Mouse (Mus musculus): ENCODE measurements at regions not wholly inside any gene's neighbourhood (a gene's known extent, or its start where the extent isn't known, plus 50 kb on each side); places are given as distances from the start of the nearest gene placed in this dataset.
"Not testable (repeated sequence)": the region's sequence is repeated elsewhere in the genome, so short reads cannot be mapped to it uniquely, and the experiment has no call there.

DNA sequence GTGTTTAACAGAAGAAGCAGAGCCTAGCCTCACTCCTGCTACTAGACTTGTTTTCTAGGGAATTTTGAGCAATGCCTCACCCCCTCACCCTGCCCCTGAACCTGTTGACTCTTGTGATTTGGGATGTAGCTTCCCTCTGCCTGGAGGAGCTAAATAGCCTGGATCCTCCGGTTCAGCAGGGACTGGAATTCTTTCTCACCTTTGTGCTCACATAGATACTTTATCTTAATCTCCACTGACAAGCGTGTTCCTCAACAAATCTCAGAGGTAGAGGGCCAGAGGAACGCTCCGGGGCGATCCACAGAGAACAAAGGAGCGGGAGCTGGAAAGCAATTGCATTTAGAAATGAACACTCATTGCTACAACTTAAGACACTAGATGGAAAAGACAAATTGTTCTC lies 85.6 kb upstream of the Usp25 start:
- Histone ChIP-seq H3K4me1 (replicated peaks; ENCODE audit: insufficient read depth, low read length) (no peaks in the 10 kb centered on the region), H3K9me3 (replicated peaks; ENCODE audit: low read length) (no peaks in the 10 kb centered on the region), H3K4me3 (replicated peaks; ENCODE audit: low read depth, low read length) (no peak overlapping the region), H3K36me3 (ENCODE audit: insufficient read depth, low read length) (no peaks in the 10 kb centered on the region), H3K27me3 (ENCODE audit: insufficient read depth, low read length) (no peaks in the 10 kb centered on the region), H3K4me2 (ENCODE audit: low read length) (no peak overlapping the region), H3K9ac (ENCODE audit: low read depth, low read length) (no peak overlapping the region), H3K27ac (no peak overlapping the region)
- WGBS = 71% methylated on average over 6 of the region's 6 CpGs
- no peak for DNase-seq (ENCODE audit: low spot score)
- no peak for TF ChIP-seq CTCF (IDR thresholded peaks at IDR 0.05; ENCODE audit: low read depth)
- ATAC-seq (replicated peaks; ENCODE audit: low FRiP score, low read depth) = no peak

DNA sequence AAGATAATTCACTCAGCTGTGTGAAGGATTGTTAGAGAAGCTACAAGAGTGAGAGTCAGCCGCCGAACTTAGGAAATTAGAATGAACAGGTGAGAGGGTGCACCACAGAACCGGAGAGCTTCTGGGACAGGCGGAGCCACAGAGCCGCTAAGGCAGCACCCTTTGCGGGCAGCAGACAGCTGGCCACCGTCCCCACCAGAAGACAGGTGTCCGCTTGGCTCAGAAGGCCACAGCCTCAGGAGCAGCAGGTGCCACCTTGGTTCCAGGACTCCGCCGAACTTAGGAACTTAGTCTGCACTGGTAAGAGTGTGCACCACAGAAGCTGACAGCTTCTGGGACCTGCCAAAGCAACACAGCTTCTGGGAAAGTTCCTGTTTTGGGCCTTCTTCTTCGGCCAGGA lies 93.4 kb upstream of the Usp25 start:
- not testable (repeated sequence) for H3K4me1 ChIP-seq (replicated peaks; ENCODE audit: insufficient read depth, low read length); H3K9ac ChIP-seq (ENCODE audit: low read depth, low read length); H3K4me3 ChIP-seq (replicated peaks; ENCODE audit: low read depth, low read length); H3K36me3 ChIP-seq (ENCODE audit: insufficient read depth, low read length); ATAC-seq (replicated peaks; ENCODE audit: low FRiP score, low read depth); DNase-seq (ENCODE audit: low spot score); H3K9me3 ChIP-seq (replicated peaks; ENCODE audit: low read length); H3K27ac ChIP-seq; H3K27me3 ChIP-seq (ENCODE audit: insufficient read depth, low read length); H3K4me2 ChIP-seq (ENCODE audit: low read length)
- 92% methylated on average over 11 of the region's 11 CpGs for WGBS

DNA sequence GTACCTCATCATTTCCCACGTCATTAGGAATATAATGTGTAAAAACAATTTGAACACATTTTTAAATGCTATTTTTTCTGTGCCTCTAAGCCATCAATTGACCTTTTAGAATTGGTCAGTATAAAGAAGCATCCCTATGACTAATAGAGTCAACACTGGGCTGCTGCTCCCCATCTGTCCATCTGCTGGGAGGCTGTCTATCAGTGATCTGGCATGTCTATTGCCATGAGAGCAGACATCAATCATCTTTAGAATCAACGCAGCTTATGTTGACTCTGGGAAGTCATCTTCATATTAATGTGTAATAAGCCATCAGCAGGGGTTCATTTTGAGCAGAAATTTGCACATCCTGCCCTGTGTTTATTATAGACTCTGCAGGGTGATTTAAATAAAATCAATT lies 94.9 kb upstream of the Usp25 start:
- 83% methylated on average over 2 of the region's 2 CpGs for WGBS
- Histone ChIP-seq H3K4me3 (replicated peaks; ENCODE audit: low read depth, low read length) (no peak overlapping the region), H3K4me2 (ENCODE audit: low read length) (no peak overlapping the region), H3K27ac (no peak overlapping the region), H3K9ac (ENCODE audit: low read depth, low read length) (no peak overlapping the region), H3K4me1 (replicated peaks; ENCODE audit: insufficient read depth, low read length) (no peaks in the 10 kb centered on the region), H3K36me3 (ENCODE audit: insufficient read depth, low read length) (no peaks in the 10 kb centered on the region), H3K9me3 (replicated peaks; ENCODE audit: low read length) (no peaks in the 10 kb centered on the region), H3K27me3 (ENCODE audit: insufficient read depth, low read length) (no peaks in the 10 kb centered on the region)
- TF ChIP-seq CTCF (IDR thresholded peaks at IDR 0.05; ENCODE audit: low read depth) = no peak
- DNase-seq (ENCODE audit: low spot score) = no peak
- ATAC-seq (replicated peaks; ENCODE audit: low FRiP score, low read depth) = no peak

DNA sequence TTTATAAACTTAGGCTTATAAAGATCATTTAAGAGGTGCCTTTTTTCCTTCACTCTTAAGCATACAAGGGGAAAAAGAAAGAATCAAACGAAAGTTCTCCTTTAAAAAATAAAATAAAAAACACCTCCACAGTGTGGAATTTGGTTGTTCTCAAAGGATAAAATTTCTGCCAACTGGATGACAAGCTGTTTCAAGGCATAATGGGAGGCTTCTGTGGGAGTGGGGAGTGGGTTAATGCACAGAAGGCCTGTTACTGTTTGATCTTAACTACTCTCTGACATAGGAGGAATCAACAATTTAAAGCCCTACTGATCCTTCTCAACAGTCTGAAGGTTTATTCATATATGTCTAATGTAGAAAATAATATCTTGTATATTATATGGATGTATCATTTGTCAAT lies 99.2 kb upstream of the Usp25 start:
- Histone ChIP-seq H3K27me3 (ENCODE audit: insufficient read depth, low read length) (no peaks in the 10 kb centered on the region), H3K9me3 (replicated peaks; ENCODE audit: low read length) (no peaks in the 10 kb centered on the region), H3K27ac (no peak overlapping the region), H3K36me3 (ENCODE audit: insufficient read depth, low read length) (no peaks in the 10 kb centered on the region), H3K4me1 (replicated peaks; ENCODE audit: insufficient read depth, low read length) (no peaks in the 10 kb centered on the region), H3K9ac (ENCODE audit: low read depth, low read length) (no peak overlapping the region), H3K4me2 (ENCODE audit: low read length) (no peak overlapping the region), H3K4me3 (replicated peaks; ENCODE audit: low read depth, low read length) (no peak overlapping the region)
- no peak for ATAC-seq (replicated peaks; ENCODE audit: low FRiP score, low read depth)
- TF ChIP-seq CTCF (IDR thresholded peaks at IDR 0.05; ENCODE audit: low read depth) = no peak
- no peak for DNase-seq (ENCODE audit: low spot score)
- 39% methylated on average over 1 of the region's 1 CpGs for WGBS

DNA sequence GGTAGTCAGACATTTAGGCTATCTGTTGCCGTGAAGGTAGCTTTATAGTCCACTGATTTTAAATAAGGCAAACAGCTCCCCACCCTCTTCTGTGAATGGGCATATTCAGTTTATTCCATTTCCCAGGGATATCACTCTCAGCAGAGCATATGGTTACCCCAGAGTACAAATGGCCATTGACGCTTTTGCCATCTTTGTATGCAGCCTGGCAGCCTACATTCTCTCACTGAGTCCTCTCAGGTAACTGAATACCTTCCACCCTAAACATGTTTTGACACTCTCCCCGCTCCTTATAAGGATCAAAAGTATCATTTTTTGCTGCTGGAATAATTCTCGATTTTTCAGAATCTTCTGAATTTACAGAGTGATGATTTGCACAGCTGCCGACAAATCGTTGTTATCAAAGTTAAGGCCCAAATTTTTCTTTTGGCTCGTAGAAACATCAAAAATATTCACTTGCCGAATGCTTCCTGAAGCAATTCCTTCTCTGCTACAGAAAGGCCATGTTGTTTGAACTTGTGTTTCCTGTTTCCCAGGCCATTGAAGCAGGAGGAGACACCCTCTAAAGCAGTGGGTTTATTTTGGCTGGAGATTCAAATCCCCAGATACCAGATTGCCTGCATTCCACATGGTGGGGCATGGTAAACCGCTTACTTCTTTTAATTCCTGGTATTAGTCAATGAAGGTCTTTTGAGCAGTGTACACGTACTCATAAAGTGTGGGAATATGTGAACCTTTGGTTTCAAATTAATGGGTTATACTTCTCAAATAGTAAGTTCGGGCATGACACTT lies 108.1 kb upstream of the Usp25 start:
- no peaks in the 10 kb centered on the region for H3K36me3 ChIP-seq (ENCODE audit: insufficient read depth, low read length)
- H3K4me2 ChIP-seq (ENCODE audit: low read length) = no peak overlapping the region
- WGBS = 65% methylated on average over 11 of the region's 11 CpGs
- no peak overlapping the region for H3K4me3 ChIP-seq (replicated peaks; ENCODE audit: low read depth, low read length)
- no peaks in the 10 kb centered on the region for H3K27me3 ChIP-seq (ENCODE audit: insufficient read depth, low read length)
- H3K4me1 ChIP-seq (replicated peaks; ENCODE audit: insufficient read depth, low read length) = no peaks in the 10 kb centered on the region
- no peak for ATAC-seq (replicated peaks; ENCODE audit: low FRiP score, low read depth)
- no peak overlapping the region for H3K27ac ChIP-seq
- peak; percentile 49 for DNase-seq (ENCODE audit: low spot score)
- no peaks in the 10 kb centered on the region for H3K9me3 ChIP-seq (replicated peaks; ENCODE audit: low read length)
- no peak overlapping the region for H3K9ac ChIP-seq (ENCODE audit: low read depth, low read length)
- TF ChIP-seq CTCF (IDR thresholded peaks at IDR 0.05; ENCODE audit: low read depth) = no peak

DNA sequence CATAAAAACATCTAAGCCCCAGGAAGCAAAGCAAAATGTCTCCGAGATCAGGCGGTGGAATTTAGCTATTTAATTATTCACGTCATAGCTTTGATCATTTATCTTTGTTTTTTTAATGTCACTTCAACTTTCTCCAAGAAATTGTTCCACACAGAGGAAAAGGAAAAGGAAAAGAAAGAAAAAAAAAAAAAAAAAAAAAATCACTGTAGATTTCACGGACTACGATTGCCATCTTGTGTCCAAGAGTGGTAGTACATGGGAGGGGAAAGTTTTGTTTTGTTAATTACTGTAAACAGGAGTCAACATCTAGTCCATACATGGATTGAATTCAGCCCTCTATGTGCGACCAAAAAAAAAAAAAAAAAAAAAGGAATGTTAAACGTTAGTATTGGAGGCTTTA lies 114.4 kb upstream of the Usp25 start:
- peak; percentile 81 for TF ChIP-seq CTCF (IDR thresholded peaks at IDR 0.05; ENCODE audit: low read depth)
- no peaks in the 10 kb centered on the region for H3K27me3 ChIP-seq (ENCODE audit: insufficient read depth, low read length)
- no peak overlapping the region for H3K27ac ChIP-seq
- no peaks in the 10 kb centered on the region for H3K9me3 ChIP-seq (replicated peaks; ENCODE audit: low read length)
- DNase-seq (ENCODE audit: low spot score) (peak; percentile 56), ATAC-seq (replicated peaks; ENCODE audit: low FRiP score, low read depth) (no peak)
- no peak overlapping the region for H3K4me2 ChIP-seq (ENCODE audit: low read length)
- H3K4me3 ChIP-seq (replicated peaks; ENCODE audit: low read depth, low read length) = no peak overlapping the region
- H3K36me3 ChIP-seq (ENCODE audit: insufficient read depth, low read length) = no peaks in the 10 kb centered on the region
- H3K9ac ChIP-seq (ENCODE audit: low read depth, low read length) = no peak overlapping the region
- no peaks in the 10 kb centered on the region; the same call in 1 of the 2 replicates for H3K4me1 ChIP-seq (replicated peaks; ENCODE audit: insufficient read depth, low read length)
- 8% methylated on average over 7 of the region's 7 CpGs for WGBS

DNA sequence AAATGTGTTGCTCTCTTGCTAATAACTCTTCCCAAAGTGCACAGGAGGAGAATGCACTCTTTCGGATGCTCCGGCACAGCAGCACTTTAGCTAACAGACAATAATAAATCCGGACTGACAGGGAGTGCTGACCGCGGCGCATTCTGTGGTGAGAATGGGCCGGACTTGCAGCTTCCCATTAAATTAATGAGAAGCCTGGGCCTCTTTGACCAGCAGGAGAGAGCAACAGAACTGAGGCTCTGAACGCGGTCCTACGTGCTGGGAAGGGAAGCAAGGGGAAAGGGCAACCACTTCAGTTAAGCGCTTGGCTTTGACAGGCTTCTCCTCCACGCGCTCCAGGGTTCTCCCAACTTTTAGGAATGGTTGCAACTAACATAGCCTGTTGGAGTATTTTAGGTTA lies 117.2 kb upstream of the Usp25 start:
- peak; percentile 57; the same call in 1 of the 2 replicates for ATAC-seq (replicated peaks; ENCODE audit: low FRiP score, low read depth)

More for the DNA sequence above, 117.2 kb upstream of the Usp25 start:
- DNase-seq (ENCODE audit: low spot score) = peak; percentile 73
- H3K9me3 ChIP-seq (replicated peaks; ENCODE audit: low read length) = no peaks in the 10 kb centered on the region
- no peak overlapping the region for H3K4me3 ChIP-seq (replicated peaks; ENCODE audit: low read depth, low read length)
- H3K4me2 ChIP-seq (ENCODE audit: low read length) = peak overlapping the region; percentile 47
- H3K9ac ChIP-seq (ENCODE audit: low read depth, low read length) = no peak overlapping the region
- no peaks in the 10 kb centered on the region for H3K36me3 ChIP-seq (ENCODE audit: insufficient read depth, low read length)
- H3K27ac ChIP-seq = no peak overlapping the region
- H3K4me1 ChIP-seq (replicated peaks; ENCODE audit: insufficient read depth, low read length) = no peaks in the 10 kb centered on the region; the same call in 1 of the 2 replicates
- peak; percentile 32; the same call in 1 of the 2 replicates for TF ChIP-seq CTCF (IDR thresholded peaks at IDR 0.05; ENCODE audit: low read depth)
- 6% methylated on average over 13 of the region's 13 CpGs for WGBS
- H3K27me3 ChIP-seq (ENCODE audit: insufficient read depth, low read length) = no peaks in the 10 kb centered on the region

All from kidney, postnatal 0 days (tissue).